Mouse (Mus musculus) naive thymus-derived CD4-positive, alpha-beta T cell, adult 5 months (primary cell): ENCODE results near the gene Krtap16-3. TPM values are rescaled to one million over a fixed set of nuclear protein-coding genes. Genes with fewer than 3 reads are reported as not detected.

ENCODE experiments used
- polyA plus RNA-seq: library from polyadenylated mRNA; unstranded; fragments of 100-300 nt; shearing (Covaris generic); gene quantifications from one replicate; pipeline ENCODE4 v1.2.1, GENCODE M21; 2017

The Krtap16-3 gene
- not detected for polyA plus RNA-seq

DNA sequence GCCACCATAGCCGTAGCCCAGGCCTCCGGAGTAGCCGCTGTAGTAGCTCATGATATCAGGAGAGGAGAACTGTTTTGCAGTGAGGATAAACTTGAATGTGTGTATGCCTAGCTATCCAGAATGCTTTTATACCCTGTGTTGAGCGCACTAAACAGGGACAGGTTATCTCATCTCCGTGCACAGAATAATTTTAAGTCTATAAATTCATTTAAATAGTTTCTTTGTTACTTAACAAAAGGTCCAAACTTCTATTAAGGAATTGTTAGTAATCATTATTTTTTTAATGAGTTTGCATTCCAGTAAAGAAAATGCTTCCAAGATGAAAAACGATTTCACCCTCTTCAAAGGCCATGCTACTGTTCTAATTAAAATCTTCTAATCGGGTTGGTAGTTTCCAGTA, at the start of gene Krtap16-3:
Gene Krtap16-3 (minus strand): TSS at position 101 of the 400 bp plus-strand sequence.

GRCm38 (mm10) chr16:89010659-89011058, 48.0 kb upstream of the Krtap16-3 start, which contains the start of gene Krtap22-2:
TSS of gene Krtap22-2 (minus strand) at chr16:89010759.

DNA sequence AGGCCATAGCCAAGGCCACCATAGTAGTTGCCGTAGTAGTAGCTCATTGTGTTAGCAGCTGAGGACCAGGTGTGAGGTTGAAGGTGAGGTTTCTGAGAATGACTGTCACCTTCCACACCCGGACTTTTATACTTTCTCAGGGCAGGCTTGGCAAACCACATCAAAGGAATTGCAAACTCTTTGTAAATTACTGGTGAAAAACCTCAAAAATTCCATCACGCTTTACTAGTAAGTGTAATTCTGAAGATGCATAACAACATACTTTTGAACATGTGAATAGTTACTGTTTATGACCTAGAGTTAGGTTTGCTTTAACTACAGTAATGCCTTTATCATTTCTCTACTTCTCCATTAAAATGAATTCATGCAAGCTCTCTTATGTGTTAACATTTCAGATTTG, 30.5 kb downstream of the Krtap16-3 start, which contains the start of gene Krtap19-9b:
Gene Krtap19-9b (minus strand): TSS at position 101 of the 400 bp plus-strand sequence.

Other genes starting within 250 kb of the Krtap16-3 start
- gene Krtap13-1, start 234.0 kb downstream of the Krtap16-3 start, polyA plus RNA-seq = not detected
- gene Krtap13, start 211.2 kb downstream of the Krtap16-3 start, polyA plus RNA-seq = not detected
- not detected for gene 2310034C09Rik, start 204.0 kb downstream of the Krtap16-3 start, polyA plus RNA-seq
- gene 2310057N15Rik, start 188.7 kb downstream of the Krtap16-3 start, polyA plus RNA-seq = not detected
- not detected for gene Gm5965, start 185.0 kb downstream of the Krtap16-3 start, polyA plus RNA-seq
- gene Gm20741, start 150.7 kb downstream of the Krtap16-3 start, polyA plus RNA-seq = not detected
- gene Krtap15, start 142.7 kb downstream of the Krtap16-3 start, polyA plus RNA-seq = not detected
- gene Krtap14, start 136.7 kb downstream of the Krtap16-3 start, polyA plus RNA-seq = not detected
- gene Krtap19-1, start 93.5 kb downstream of the Krtap16-3 start, polyA plus RNA-seq = not detected
- gene Krtap19-2, start 88.6 kb downstream of the Krtap16-3 start, polyA plus RNA-seq = not detected
- not detected for gene Krtap19-3, start 84.8 kb downstream of the Krtap16-3 start, polyA plus RNA-seq
- gene Krtap19-4, start 77.8 kb downstream of the Krtap16-3 start, polyA plus RNA-seq = not detected
- not detected for gene Krtap19-5, start 66.4 kb downstream of the Krtap16-3 start, polyA plus RNA-seq
- not detected for gene Krtap19-9b, start 30.6 kb downstream of the Krtap16-3 start, polyA plus RNA-seq
- gene Krtap22-2, start 47.9 kb upstream of the Krtap16-3 start, polyA plus RNA-seq = not detected
- gene Gm10229, start 52.4 kb upstream of the Krtap16-3 start, polyA plus RNA-seq = not detected
- not detected for gene Krtap6-1, start 68.8 kb upstream of the Krtap16-3 start, polyA plus RNA-seq
- gene Gm10228, start 78.6 kb upstream of the Krtap16-3 start, polyA plus RNA-seq = not detected
- not detected for gene Krtap6-5, start 85.0 kb upstream of the Krtap16-3 start, polyA plus RNA-seq
- gene 1110025L11Rik, start 101.1 kb upstream of the Krtap16-3 start, polyA plus RNA-seq = not detected
- not detected for gene Krtap6-3, start 121.1 kb upstream of the Krtap16-3 start, polyA plus RNA-seq
- gene Gm6358, start 178.0 kb upstream of the Krtap16-3 start, polyA plus RNA-seq = not detected
- gene Gm10061, start 188.2 kb upstream of the Krtap16-3 start, polyA plus RNA-seq = not detected
- not detected for gene Gm9789, start 195.1 kb upstream of the Krtap16-3 start, polyA plus RNA-seq
- gene Gm7735, start 206.6 kb upstream of the Krtap16-3 start, polyA plus RNA-seq = not detected
- gene 1110057P08Rik, start 211.9 kb upstream of the Krtap16-3 start, polyA plus RNA-seq = not detected
- not detected for gene Krtap20-2, start 243.0 kb upstream of the Krtap16-3 start, polyA plus RNA-seq